Mouse (Mus musculus): ENCODE results near the gene Cdh3.
"Not testable (repeated sequence)": the region's sequence is repeated elsewhere in the genome, so short reads cannot be mapped to it uniquely, and the experiment has no call there.

Gene Cdh3

DNA sequence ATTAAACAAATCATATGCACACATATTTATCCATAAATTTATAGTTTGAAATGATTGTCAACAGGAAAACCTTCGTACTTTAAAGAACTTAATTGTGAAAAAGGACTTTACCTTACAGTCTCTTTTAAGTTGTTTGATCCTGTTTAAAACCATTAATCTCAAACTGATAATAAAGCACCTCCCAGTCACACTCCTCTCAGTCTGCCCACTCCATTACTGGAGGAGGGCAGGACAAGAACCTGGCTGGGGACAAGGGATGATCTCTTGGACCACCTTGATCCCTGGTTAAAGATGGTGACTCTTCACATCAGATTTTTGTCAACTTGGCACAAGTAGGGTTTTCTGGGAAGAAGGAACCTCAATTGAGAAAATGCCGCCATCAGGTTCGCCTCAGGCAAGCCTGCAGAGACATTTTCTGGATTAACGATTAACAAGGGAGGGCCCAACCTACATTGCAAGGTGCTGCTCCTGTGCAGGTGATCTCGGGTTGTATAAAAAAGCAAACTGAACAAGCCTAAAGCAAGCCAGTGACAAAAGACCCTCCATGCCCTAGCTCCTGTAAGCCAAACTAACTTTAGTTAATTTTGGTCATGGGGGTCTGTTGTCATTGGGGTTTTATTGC is 61.0 kb downstream of the Cdh3 start:
- DNase-seq (ENCODE audit: low spot score), result no peak

DNA sequence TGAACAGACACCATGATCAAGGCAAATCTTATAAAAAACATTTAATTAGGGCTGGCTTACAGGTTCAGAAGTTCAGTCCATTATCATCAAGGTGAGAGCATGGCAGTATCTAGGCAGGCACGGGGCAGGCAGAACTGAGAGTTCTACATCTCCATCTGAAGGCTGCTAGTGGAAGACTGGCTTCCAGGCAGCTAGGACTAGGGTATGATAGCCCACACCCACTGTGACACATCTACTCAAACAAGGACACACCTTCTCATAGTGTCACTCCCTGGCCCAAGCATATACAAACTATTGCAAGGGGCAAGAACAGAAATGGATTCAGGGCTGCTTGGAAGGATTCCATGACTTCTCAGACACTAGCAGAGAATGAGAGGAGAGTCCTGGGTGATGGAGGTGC is 61.5 kb downstream of the Cdh3 start:
- not testable (repeated sequence) for DNase-seq (ENCODE audit: low spot score)

DNA sequence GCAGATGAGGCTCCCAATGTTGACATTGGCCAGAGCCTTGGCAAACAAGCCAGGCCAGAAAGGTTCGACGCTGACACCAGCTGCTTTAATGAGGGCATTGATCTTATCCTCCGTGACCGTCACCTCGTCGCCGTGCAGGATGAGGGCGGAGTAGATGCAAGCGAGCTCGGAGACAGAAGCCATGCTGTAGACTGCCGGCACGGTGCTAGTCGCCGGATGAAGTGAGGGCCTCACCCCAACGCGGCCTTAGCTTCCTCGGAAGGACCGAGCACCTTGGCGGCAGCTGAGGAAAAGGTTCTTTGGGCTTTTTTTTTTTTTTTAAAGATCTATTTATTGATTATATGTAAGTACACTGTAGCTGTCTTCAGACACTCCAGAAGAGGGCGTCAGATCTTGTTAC is 62.5 kb downstream of the Cdh3 start, which contains the start of gene Gm10073:
Gene Gm10073 (minus strand): TSS at position 294 of the 400 bp plus-strand sequence.
- DNase-seq (ENCODE audit: low spot score), result not testable (repeated sequence)

DNA sequence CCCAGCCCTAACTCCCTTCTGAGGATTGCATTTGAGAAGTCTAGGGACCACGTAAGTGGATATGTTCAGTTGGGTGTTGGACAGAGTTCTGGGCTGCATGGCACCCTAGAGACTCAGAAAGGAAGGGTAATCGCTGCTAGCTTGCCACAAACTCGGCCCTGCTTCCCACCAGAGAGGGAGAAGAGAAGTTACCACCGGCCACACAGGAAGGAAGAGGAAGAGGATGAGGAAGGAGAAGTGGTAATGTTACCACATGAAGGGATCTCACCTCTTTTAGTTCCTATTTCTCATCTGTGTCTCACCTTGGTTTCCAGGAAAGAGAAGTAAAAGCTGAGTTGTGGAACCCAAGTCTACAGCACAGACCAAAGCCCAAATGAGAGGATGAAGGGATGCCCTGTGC is 63.6 kb downstream of the Cdh3 start:
- no peak for DNase-seq (ENCODE audit: low spot score)

DNA sequence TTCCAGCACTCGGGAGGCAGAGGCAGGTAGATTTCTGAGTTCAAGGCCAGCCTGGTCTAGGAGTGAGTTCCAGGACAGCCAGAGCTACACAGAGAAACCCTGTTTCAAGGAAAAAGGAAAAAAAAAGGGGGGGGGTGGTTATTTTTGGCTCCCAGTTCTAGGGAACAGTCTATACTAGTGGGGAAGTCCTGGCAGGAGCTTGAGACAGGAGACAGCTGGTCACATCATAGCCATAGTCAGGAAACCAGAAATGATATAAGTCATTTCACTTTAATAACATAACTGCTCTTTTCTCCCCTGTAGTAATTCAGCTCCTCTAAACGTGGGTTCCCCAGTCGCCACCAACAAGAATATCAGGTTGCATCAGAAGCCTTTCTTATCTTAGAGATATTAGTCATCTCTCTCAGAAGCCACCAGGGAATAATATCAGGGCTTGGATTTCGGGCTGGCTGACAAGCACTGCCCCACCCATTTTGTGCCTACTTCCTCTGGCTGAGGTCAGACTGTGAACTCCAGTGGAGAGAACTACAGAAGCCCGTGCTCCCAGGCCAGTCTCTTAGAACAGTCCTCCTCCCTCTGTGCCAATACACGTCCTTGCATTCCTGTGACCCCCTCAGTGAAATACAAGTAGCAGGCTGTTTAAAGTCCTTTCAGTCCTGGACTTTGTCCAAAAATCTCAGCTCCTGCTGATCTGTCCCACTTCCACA is 66.3 kb downstream of the Cdh3 start:
- DNase-seq (ENCODE audit: low spot score), result no peak

DNA sequence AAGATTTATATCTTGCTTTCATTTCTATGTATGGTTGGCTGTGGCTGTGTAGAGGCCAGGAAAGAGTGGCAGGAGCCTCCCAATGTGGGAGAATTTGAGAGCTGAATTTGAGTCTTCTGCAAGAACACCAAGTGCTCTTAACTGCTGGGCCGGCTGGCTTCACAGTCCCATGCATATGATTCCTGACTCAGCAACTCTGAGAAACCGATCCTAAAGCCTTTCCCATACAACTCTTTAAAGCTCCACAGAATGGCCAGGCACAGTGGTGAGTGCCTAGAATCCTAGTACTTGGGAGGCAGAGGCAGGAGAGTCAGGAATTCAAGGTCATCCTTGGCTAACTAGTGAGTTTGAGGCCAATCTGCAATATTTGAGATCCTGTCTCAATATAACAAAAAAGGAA is 68.8 kb downstream of the Cdh3 start:
- DNase-seq (ENCODE audit: low spot score), result no peak

DNA sequence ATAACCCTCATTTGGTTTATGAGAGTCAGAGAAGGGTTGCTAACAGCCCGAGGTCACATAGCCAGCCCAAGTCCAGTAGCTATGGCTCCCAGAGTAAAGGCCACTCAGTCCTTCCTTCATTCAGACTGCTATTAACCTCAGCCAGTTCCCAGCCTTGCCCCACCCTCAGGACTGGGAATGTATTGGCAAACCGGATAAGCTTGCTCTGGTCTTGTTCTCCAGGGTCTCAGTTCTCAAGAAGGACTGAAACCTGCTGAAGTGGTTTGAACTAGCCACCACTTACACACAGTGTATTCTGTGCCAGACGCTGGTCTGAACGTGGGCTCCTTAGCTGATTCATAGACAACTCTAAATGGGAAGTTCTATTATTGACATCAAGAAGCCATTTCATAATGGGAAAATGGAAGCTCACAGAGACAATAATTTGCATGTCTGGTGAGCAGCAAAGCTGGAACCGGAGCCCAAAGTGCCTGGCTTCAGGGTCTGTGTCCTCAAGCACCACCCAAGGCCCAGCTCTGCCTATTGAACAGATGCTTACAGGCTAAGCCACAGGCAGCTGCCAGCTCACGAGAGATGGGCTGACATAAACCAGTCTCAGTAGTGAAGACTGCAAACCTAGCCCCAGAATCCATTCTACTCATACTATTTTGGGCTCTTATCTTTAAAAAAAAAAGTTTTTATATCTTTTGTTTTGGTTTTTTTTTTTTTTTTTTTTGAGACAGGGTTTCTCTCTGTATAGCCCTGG is 70.8 kb downstream of the Cdh3 start:
- DNase-seq (ENCODE audit: low spot score), result no peak

DNA sequence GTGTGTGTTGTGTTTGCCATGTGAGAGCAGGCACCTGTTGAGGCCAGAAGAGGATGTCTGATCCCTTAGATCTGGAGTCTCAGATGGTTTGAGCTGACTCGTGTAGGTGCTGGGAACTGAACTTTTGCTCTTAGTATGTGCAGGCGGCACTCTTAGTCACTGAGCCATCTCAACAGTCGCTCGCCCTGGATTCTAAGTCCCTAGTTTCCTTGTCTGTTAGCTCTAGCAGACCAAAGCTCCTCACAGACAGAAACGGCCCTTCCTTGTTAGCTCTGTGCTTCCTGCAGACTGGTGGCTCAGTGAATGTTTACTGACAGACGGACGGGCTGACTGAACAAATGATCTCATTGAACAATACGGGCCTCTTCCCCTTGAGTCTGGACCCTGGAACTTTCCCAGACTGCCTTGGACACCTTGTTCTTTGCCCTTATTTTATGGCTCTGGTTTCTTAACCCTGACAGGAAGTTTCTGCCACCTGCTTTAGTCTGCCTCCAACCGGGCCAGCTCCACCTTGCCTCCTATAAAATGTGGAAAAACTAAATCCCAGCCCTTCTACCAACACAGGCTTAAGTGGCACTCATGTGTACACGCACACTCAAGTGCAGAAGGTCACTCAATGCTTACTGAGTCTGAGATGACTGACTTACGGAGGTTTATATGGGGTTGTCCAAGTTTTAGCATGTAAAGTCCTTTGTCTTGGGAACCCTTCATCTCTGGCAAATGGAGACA is 74.4 kb downstream of the Cdh3 start:
- DNase-seq (ENCODE audit: low spot score), result no peak

DNA sequence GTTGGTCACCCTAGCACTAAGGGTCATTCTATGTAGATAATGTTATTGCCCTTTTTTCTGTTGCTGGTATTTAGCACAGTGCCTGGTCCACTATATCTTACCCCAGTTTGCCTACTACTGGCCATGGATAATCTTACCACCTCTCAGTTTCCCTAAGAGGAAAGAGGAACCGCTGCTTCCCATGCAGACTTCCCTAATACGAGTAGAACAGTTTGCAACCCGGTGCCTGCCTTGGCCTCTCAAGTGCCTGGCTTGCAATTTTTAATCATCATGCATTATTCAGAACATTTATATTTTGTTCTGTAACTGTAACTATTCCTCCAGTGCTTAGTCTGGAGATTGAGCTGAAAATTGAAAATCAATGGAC is 75.0 kb downstream of the Cdh3 start:
- DNase-seq (ENCODE audit: low spot score), result no peak

DNA sequence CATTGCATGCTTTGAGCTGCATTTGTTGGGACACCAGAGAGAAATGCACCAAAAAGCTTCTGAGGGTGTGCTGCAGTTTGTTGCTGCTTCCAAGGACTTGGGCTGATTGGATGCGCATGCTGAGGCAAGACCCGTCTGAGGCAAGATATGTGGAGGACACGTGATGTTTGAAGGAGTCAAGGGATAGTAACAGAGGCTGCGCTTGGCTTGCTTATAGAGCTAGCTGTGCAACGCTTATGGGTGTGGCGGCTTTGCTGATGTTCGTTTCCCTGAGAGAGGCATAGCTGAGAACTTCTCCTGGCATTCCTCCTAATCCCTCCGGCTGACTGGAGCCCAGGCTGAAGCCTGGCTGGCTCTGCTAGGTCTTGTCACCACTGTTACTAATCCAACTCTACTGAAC is 76.2 kb downstream of the Cdh3 start:
- DNase-seq (ENCODE audit: low spot score), result no peak

DNA sequence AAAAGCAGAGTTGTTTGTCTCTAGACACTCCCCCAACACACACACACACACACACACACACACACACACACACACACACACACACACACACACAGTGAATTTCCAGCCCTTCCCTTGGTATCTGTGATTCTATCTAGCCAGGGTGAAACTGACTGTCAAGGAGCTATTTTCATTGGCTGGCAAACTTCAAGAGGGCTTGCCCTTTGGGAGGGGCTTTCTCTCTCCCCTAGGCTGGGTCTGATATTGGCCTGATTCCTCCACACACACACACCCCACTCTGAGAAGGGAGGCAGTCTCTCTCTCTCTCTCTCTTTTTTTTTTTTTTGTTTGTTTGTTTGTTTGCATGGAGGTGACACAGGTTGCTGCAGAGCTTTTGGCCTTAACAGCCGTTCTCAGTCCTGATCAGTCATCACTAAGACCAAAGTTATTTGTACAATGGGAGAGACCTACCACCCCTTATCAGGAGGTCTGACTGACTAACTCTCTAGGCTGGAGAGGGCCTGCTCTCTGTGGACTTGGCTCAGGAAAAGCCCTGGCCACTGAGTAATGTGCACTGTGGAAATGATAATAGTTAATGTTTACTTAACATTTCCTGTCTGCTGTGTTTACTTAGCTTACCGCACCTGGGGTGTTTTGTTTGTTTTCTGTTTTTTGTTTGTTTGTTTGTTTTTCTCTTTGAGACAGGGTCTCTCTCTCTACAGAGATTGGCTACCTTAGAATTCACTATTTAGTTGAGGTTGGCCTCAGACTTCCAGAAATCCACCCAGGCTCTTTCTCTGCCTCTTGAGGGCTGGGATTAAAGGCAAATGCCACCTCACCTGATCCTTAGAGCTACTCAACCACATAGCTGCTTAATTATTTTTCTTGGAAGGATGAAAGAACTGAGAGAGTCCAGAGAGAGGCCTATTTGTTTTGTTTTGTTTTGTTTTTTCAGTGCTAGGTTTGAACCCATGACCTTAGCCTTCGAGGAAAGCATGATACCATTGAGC is 78.0 kb downstream of the Cdh3 start:
- DNase-seq (ENCODE audit: low spot score), result no peak

DNA sequence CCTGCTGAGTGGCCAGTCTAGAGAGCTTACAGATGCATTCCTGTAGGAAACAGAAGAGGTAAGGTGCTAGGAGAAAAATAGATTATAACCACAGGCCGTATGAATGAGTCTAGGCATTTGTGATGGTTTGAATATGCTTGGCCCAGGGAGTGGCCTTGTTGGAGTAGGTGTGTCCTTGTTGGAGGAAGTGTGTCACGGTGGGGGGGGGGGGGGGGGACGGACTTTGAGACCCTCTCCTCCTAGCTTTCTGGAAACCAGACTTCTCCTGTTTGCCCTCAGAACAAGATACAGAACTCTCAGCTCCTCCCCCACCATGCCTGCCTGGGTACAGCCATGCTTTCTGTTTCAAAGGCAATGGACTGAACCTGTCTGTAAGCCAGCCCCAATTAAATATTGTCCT is 81.8 kb downstream of the Cdh3 start:
- DNase-seq (ENCODE audit: low spot score), result no peak

DNA sequence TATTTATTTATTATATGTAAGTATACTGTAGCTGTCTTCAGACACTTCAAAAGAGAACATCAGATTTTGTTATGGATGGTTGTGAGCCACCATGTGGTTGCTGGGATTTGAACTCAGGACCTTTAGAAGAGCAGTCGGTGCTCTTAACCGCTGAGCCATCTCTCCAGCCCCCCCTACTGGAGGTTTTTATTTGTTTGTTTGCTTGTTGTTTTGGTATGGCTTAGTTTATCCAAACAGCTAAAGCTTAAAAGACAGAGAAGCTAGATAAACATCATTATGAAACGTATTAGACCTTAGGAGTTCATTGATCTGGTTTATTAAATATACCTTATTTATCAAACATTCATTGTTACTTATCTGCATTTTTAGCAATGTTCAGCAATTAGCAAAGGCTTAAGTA is 84.9 kb downstream of the Cdh3 start:
- DNase-seq (ENCODE audit: low spot score), result not testable (repeated sequence)

DNA sequence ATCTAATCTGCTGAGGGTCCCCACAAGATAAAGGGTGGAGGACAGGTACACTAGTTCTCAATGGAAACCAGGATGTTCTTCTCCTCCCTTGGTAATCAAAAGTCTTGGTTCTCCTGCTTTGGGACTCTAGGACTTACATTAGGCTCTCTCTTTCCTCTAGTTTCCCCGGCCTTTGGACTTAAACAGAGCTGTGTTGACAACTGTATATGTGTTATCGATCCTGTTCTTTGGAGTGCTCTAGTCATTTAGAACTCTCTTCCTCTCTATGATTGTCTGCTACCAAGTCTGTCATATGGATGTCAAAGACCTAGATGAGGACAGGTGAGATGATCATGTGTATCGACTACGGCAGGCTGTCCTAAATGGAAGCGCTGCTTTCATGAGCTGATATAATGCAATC is 86.4 kb downstream of the Cdh3 start:
- no peak for DNase-seq (ENCODE audit: low spot score)

DNA sequence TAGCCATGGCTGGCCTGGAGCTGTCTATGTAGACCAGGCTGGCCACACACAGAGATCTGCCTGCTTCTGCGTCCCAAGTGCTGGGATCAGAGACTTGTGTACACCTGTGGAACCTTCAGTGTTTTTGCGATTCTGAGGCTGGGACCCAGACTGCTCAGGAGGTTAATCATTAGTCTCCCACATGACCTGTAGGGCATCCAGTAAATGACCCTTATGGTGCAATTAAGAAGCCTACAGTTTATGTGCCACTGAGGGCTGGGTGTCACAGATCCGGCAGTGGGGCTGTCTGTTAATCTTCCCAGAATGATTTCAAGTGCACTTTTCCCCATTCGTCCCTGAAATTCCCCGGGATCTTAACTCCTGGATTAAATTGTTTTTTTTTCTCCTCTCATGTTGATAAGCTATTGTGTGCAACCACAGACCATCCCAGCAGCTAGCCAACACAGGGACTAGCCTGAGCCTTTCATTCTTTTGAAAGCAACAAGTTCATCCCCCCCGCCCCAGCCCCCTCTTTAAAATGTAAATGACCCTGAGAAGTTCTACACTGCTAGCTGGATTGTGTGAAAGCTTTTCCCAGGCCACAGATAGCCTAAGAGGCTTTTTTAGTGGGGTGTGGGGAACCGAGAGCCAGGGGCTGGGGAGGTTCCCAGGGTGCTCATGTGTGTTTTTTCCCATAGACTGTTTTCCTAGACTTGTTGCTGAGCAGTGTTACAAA is 88.7 kb downstream of the Cdh3 start:
- DNase-seq (ENCODE audit: low spot score), result no peak

DNA sequence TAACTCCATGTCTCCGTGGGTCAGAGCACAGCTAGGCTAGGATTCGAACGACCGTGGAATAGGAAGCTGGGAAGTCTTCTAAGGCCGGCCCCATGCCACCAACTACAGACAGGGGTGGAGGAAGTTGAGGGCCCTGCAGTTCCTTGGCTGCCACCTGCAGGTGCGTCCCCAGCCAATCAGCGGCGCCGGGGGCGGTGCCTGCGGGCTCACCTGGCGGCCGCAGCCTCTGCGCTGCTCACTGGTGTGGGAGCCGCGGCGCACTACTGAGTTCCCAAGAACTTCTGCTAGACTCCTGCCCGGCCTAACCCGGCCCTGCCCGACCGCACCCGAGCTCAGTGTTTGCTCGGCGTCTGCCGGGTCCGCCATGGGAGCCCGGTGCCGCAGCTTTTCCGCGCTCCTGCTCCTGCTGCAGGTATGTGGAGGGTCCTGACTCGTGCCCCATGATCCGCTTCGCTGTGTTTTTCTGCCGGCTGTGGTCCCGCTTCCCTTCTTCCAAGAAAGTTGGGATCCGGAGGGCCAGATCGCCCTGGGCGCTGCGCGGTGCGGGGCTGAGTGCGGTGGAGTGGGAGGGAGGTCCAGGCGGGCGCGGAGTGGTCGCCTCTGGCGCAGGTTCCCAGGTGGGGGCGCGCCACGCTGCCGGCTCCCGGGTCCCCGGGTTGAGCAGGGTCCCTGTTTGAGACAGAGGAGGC is 92.6 kb downstream of the Cdh3 start, which contains the start of gene Cdh1:
Gene Cdh1 (plus strand): TSS at position 221 of the 689 bp plus-strand sequence.
- no peak for DNase-seq (ENCODE audit: low spot score)

DNA sequence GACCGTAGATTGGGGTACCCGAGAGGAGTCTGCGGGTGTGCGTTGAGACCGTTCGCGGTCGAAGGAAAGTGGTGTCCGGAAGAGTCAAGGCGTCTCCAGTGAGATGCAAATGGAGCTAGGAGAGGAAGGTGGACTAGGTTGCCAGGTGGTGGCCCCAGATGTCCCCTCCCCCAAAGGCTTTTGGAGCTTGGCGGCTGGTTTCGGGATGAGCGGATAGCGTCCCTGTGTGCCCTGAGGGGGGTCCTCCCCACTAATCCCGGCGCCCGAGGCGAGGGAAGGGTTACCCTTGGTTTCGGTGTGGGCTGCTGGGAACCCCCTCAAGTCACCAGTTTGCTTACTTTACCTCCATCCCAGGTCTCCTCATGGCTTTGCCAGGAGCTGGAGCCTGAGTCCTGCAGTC is 93.2 kb downstream of the Cdh3 start:
- no peak for DNase-seq (ENCODE audit: low spot score)

DNA sequence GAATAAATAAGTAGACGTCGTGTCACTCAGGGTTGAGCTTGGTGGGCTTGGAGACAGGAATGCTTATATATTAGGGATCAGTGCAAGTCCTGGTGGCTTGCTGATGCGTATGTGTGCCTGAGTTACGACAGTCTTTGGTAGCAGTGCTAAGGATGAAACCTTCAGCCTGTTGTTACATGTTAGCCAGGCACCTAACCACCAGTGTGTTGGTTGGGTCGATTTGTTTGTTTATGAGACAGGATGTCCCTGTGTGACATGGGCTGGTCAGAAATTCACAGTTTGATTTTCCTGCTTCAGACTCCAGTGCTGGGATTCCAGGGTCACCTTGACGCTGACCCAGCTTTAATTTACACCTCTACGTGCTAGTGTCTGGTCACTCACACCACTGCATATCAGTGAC is 95.0 kb downstream of the Cdh3 start:
- DNase-seq (ENCODE audit: low spot score), result no peak

DNA sequence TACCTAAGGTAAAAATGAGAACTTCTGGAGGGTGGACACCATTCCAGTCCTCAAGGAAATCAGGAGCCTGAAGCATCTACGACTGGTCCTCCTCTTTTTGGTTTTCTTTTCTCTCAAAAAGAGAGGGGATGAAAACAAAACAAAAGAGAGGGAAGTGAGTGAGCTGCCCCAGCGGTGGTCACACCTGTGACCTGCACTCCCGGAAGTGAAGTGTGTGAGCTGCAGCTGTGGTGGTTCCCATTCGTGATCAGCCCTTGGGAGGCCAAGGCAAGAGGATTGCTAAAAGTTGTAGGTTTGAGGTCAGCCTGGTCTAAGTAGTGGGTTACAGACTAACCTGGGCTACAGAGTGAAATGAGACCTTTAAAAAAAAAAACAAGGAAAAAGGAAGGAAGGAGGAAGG is 95.4 kb downstream of the Cdh3 start:
- DNase-seq (ENCODE audit: low spot score), result no peak

DNA sequence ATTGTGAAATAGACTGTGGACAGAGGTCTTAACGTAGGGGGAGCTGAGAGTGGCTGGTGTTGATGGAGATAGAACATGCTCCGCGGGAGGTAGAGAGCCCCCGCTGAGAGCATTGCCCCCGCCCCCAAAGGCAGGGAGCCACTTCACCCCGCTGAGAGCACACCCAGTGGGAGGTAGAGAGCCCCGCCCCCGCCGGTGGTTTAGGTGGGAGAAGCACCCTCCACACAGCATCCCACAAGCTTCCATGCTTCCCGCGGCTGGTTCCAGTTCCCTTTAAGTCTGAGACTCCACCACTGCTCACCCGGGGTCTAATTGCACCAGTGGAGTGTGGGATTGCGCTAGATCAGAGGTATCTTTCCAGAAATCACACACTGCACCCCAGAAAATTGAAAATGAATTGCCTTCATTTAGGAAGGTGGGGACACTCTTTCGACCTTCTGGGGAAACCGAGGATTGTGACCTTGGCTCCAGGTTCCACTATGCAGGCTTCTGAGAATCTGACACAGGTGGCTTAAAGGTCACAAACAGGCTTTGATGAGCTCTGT is 96.0 kb downstream of the Cdh3 start:
- no peak for DNase-seq (ENCODE audit: low spot score)

All from spleen, adult 12 weeks (tissue).